Mouse (Mus musculus): Measurements from ENCODE around the gene Dgkb.

The Dgkb gene

GRCm38 (mm10) chr12:37993221-37993620, 175.7 kb downstream of the Dgkb start:
- no peak for DNase-seq (ENCODE audit: low read depth in 2 of 2, low spot score in 2 of 2)

DNA sequence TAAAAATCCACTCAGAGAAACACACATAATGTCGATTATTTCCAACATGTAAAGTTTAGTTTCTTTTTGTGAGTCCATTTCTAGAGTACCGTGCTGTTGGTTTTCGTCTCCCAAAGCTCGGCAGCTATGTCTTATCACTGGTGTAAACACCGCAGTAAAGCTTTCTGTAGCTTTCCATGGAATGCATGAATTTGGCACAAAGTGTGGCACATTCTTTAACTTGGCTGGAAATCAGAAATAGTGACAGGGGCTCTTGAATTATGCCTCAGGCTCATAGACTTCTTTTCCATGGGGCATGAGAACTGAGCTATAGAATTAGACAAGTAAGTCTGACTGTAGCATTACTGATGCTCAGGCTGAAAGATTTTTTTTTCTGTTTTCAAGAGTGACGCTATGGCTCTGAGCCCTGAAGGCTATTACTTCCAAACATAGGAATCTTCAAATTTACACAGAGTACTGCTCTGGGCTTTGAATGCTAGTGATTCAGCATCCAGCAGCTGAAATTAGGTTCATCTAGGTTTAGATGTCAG, 179.0 kb downstream of the Dgkb start:
- no peak for DNase-seq (ENCODE audit: low read depth in 2 of 2, low spot score in 2 of 2)

GRCm38 (mm10) chr12:38017674-38018073, 200.1 kb downstream of the Dgkb start:
- no peak for DNase-seq (ENCODE audit: low read depth in 2 of 2, low spot score in 2 of 2)

GRCm38 (mm10) chr12:38047256-38047655, 229.7 kb downstream of the Dgkb start:
- DNase-seq (ENCODE audit: low read depth in 2 of 2, low spot score in 2 of 2) = no peak

GRCm38 (mm10) chr12:38088224-38088623, 270.7 kb downstream of the Dgkb start:
- DNase-seq (ENCODE audit: low read depth in 2 of 2, low spot score in 2 of 2) = no peak

DNA sequence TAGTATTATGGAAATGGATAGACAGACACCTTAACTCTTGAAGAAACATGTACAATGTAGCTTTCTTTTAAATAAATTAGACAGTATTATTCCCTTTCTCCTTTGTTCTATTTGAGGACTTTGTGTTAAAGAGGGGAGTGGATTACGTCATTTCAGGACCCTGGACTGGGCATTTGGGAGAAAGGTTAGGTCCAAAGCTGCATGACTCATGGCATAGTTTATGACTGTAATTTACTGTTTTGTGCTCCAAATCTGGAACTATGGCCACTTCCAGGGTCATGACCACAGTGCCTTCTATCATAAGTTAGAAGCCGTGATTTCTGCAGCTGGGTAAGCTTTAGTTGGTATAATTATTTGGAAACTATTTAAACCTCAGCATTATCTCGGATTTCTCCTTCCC, 294.4 kb downstream of the Dgkb start:
- no peak for DNase-seq (ENCODE audit: low read depth in 2 of 2, low spot score in 2 of 2)

DNA sequence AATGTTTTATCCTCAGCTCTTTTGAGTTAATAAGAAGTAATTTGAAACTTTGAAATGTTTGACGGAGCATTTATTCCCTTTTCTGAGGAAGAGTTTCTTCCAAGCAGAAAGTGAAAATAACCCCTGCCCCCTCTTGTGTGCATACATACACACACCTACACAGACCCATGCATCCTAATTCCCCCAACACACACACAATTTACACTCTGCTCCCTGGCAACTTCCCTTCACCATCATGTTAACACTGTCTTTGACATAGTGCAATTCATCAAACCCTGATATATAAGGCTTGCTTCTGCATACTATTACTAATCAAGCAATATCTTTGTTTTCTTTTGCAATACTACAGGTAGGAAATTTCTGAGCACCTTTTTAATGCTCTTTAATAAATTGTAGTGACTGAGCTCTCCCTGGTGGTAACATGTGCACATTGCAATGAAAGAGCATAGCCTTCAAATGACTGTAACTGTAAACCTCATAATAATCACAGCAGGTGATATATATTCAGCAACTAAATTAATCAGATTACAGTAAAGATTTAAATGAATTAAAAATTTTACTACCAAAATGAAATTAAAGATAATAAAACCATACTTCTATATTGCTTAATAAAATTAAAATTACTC, 297.6 kb downstream of the Dgkb start:
- no peak for DNase-seq (ENCODE audit: low read depth in 2 of 2, low spot score in 2 of 2)

DNA sequence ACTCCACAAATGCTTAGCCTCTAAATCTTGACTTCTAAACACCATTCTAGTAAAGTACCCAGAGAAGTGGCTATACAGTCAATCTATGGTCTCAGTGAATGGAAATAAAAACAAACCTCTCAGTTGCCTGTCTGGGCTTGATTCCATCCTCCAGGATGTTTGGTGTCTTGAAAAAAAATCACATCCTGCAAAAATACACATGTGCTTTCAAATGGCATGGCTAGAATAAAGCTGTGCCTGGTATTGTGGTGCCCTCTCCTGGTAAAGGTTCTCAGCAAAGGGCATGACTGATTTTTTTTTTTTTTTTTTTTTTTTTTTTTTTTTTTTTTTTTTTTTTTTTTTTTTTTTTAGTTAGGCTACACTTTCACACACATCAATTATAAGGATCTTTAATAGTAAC, 306.0 kb downstream of the Dgkb start:
- DNase-seq (ENCODE audit: low read depth in 2 of 2, low spot score in 2 of 2) = no peak

- DNase-seq (ENCODE audit: low read depth in 2 of 2, low spot score in 2 of 2) = no peak
Observed at GRCm38 (mm10) chr12:38125297-38125696, 307.8 kb downstream of the Dgkb start.

DNA sequence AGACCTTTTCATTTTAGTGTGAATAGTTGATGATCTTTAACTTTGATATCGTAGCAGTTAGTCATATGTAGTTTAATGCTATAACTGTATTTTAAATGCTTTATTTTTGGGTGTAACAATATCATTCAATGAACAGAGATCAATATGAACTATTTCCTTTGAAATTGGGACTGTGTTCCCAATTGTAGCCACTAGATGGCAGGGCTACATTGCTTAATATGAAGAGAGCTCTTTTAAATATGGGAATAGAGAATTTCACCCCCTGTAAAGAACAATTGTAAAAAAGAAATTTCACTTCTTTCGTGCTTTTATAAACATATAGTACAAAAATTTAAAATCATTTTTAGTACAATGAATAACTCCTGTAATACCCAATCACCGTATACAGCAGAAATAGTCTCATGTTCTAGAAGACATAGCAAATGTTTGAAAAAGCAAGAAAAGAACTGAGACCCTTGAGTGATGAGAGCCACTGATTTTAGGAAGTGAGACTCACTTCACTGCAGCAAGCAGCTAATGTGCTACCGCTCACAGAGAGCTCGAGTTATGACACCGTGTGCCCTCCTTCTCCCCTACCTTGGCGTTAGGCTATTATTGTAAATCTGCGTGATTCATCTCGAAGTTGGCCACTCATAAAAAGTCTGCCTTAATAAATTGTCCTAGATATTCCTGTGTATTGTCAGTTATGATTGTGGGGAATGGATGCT, 312.8 kb downstream of the Dgkb start:
- peak in 1 of 2 experiments; percentile 1 for DNase-seq (ENCODE audit: low read depth in 2 of 2, low spot score in 2 of 2)

- no peak for DNase-seq (ENCODE audit: low read depth in 2 of 2, low spot score in 2 of 2)
Observed at GRCm38 (mm10) chr12:38136379-38136778, 318.9 kb downstream of the Dgkb start.

DNA sequence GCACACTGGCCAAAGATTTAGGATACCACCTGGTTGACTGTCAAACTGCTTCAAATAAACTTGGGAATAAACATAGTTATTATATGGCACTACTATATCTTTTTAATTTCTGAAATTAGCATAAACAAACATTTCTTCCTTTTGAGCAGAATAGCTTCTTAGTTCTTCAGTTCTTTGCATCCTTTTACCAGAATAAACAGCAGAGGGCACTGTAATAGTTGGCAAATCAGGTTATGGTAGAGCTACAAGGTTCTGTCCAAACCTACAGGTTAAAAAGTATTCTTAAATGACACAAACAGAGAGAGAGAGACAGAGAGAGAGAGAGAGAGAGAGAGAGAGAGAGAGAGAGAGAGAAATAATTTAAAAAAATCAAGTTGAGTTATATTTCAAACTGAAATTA, 322.5 kb downstream of the Dgkb start:
- DNase-seq (ENCODE audit: low read depth in 2 of 2, low spot score in 2 of 2) = no peak

DNA sequence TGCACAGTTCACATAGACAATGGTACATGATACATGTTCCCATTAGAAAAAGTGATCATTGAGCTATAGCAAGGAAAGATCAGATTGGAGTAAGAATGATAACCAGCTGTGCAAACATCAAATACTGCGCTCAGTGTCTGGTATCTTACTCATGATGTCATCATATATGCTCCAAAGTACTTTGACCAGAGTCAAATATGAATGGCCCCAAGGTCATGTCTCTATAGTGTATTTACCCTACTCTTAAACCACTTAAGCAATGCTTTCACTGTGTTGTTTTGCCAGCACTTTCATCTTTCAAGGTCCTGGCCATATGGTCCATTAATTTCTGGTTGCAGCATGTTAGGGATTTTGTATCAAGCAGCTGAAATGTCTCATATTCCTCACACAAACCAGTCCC, 415.1 kb downstream of the Dgkb start:
- no peak for DNase-seq (ENCODE audit: low read depth in 2 of 2, low spot score in 2 of 2)

- no peak for DNase-seq (ENCODE audit: low read depth in 2 of 2, low spot score in 2 of 2)
Observed at GRCm38 (mm10) chr12:38268856-38269255, 451.3 kb downstream of the Dgkb start.

GRCm38 (mm10) chr12:38301497-38301896, 484.0 kb downstream of the Dgkb start:
- no peak for DNase-seq (ENCODE audit: low read depth in 2 of 2, low spot score in 2 of 2)

- no peak for DNase-seq (ENCODE audit: low read depth in 2 of 2, low spot score in 2 of 2)
Observed at GRCm38 (mm10) chr12:38303841-38304240, 486.3 kb downstream of the Dgkb start.

- DNase-seq (ENCODE audit: low read depth in 2 of 2, low spot score in 2 of 2) = no peak
Observed at GRCm38 (mm10) chr12:38304245-38304644, 486.7 kb downstream of the Dgkb start.

DNA sequence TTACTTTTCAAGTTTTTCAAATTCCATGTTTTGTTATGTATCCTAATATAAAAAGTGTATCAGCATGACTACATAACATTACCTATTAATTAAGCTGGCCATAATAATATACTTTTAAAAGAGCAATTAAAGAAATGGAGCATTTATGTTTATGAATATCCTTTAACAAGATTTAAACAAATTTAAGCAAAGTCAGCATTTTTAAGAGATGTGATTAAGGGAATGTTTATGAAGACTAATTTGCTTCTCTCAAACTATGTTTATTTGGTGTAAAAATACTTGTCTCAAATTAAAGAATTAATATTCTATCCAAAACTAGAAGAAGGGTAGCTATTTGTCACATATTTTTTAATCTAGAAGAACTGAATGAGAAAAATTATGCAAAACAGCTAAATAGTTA, 492.4 kb downstream of the Dgkb start:
- no peak for DNase-seq (ENCODE audit: low read depth in 2 of 2, low spot score in 2 of 2)

GRCm38 (mm10) chr12:38327729-38328271, 510.3 kb downstream of the Dgkb start:
- DNase-seq (ENCODE audit: low read depth in 2 of 2, low spot score in 2 of 2) = no peak

DNA sequence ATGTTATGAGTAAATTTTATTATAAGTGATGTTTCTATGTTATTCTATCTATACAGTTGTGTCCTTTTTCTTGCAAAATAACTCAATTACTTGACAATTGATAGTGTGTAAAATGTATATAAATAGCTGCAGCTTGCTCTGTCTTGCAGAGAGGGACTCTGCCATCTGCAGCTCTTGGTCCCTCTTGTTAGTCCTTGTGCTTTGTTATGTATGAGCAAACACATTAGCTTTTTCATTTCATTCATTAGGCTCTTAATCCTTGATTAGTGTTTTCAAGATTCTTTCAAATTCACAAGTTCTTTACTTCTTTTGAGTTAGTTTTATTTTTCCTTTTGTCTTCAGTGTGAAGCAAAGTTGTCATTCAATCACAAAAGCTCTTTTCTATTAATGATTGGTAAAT, 511.3 kb downstream of the Dgkb start:
- no peak for DNase-seq (ENCODE audit: low read depth in 2 of 2, low spot score in 2 of 2)

DNA sequence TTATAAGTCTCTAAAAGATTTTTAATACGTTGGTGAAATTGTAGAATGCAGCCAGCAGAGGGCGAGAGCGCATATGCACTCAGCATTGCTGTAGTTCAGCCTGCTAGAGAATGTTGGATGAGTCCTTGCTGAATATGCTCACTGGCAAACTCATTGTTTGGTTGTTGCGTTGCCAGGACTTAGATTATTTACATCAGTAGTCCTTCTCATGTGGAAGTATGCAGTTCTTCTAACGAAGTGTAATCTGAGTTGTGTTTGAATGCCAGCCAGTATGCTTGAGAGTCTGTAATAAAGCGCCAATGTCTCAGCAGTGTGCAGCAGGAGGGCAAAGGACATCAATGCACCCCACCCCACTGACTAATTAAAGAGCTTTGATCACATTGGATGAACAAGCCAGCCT, 525.1 kb downstream of the Dgkb start:
- DNase-seq (ENCODE audit: low read depth in 2 of 2, low spot score in 2 of 2) = no peak

DNA sequence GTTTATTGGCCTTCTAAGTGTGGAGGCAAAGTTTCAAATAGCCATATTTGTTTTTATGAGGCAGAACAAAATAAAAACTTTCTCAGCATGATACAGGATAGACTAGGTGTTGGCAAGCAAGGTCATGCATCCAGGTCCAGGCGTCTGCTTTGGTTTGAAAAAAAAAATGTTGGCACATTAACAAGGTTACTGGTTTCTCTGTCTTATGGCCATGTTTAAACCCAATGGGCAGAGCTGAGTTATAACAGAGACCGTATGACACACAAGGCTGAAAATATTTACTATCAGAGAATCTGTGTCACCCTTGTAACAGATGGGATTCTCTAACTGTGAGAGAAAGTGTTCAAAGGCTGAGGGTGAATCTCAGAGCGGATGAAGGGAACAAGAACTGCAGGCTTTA, 535.0 kb downstream of the Dgkb start:
- no peak for DNase-seq (ENCODE audit: low read depth in 2 of 2, low spot score in 2 of 2)

DNA sequence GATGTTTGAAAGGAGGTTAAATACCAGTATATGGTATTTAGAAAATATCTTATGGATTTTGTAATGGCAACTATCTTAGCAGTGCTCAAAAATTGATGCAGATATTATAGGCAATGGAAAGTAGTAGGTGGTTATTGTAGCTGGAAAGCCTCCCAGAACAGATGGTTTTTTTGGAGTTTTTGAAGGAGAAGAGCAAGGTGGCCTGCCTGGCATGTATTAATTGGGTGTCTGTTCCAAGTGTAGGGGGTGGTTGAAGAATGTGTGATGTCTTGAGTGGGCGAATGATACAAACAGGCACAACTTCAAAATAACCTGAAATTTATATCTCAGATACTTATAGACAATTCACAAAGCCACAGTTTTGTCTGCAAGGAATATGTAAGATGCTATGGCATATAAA, 538.9 kb downstream of the Dgkb start:
- DNase-seq (ENCODE audit: low read depth in 2 of 2, low spot score in 2 of 2) = no peak
